Mouse (Mus musculus) midbrain, postnatal 0 days (tissue): Measurements from ENCODE around the gene Klc4. TPM values are rescaled to one million over a fixed set of nuclear protein-coding genes. Genes with fewer than 3 reads are reported as not detected.

ENCODE experiments used
- ATAC-seq: fragments of 200-750 bp; cut with Nextera tagmentation; 2 replicates; pipeline ENCODE4 v1.8.0; 2017; ENCODE audit warnings: moderate number of reproducible peaks, mild to moderate bottlenecking, moderate TSS enrichment, moderate library complexity; ENCODE audit not compliant: low FRiP score
- DNase-seq: peaks from one replicate; pipeline ENCODE4 v3.0.0-alpha.2; 2015; ENCODE audit warnings: low spot score
- H3K27ac ChIP-seq: fragments of 300-500 bp; sonication (generic); 2 replicates; pipeline ENCODE4 v1.5.1; 2014; ENCODE audit warnings: low read depth, mild to moderate bottlenecking, low read length, mixed read lengths
- H3K27me3 ChIP-seq: fragments of 300-500 bp; sonication (generic); 2 replicates; pipeline ENCODE4 v1.6.1; 2014; ENCODE audit warnings: low read length, control low read depth, mixed read lengths; ENCODE audit not compliant: insufficient read depth
- H3K36me3 ChIP-seq: fragments of 300-500 bp; sonication (generic); 2 replicates; pipeline ENCODE4 v1.6.1; 2014; ENCODE audit warnings: low read length, control low read depth, mixed read lengths; ENCODE audit not compliant: insufficient read depth
- H3K4me1 ChIP-seq: fragments of 300-500 bp; sonication (generic); 2 replicates; pipeline ENCODE4 v1.6.1; 2014; ENCODE audit warnings: mild to moderate bottlenecking, control low read depth, antibody characterized with exemption, low read length, mixed read lengths; ENCODE audit not compliant: insufficient read depth
- H3K4me2 ChIP-seq: fragments of 300-500 bp; sonication (generic); 2 replicates; pipeline ENCODE4 v1.6.1; 2014; ENCODE audit warnings: low read depth, mild to moderate bottlenecking, low read length, mixed read lengths; ENCODE audit not compliant: poor library complexity, severe bottlenecking
- H3K4me3 ChIP-seq: fragments of 300-500 bp; sonication (generic); 2 replicates; pipeline ENCODE4 v1.5.1; 2014; ENCODE audit warnings: low read depth, mild to moderate bottlenecking, low read length, moderate library complexity
- H3K9ac ChIP-seq: fragments of 300-500 bp; sonication (generic); replicated peaks from 2 replicates; pipeline ENCODE4 v1.6.1; 2014; ENCODE audit warnings: mild to moderate bottlenecking, low read length, moderate library complexity, mixed read lengths; ENCODE audit not compliant: poor library complexity, severe bottlenecking
- H3K9me3 ChIP-seq: fragments of 300-500 bp; sonication (generic); 2 replicates; pipeline ENCODE4 v1.6.1; 2016; ENCODE audit warnings: low read length, control low read depth
- CTCF ChIP-seq: IDR thresholded peaks from 2 replicates; pipeline ENCODE4 v1.5.1; 2016; ENCODE audit warnings: antibody characterized with exemption, mild to moderate bottlenecking
- WGBS: fragments of 180-500 bp; shearing (Covaris S2); extraction: QIAGEN DNeasy Blood & Tissue Kit; methylation state at CpG from one replicate; pipeline ENCODE4 v1.1.7; 2014; 5-methylcytosine and 5-hydroxymethylcytosine counted together
- polyA plus RNA-seq: library from polyadenylated mRNA; unstranded; fragments of >200 nt; fragmentation: Nextera tagmentation; extraction: Ambion mirVana; gene quantifications from 2 replicates; pipeline ENCODE4 v1.2.1, GENCODE M21; 2015
- total RNA-seq: library from RNA; depleted of rRNA; stranded (reverse); fragments of >200 nt; gene quantifications from 2 replicates; pipeline ENCODE4 v1.2.3, GENCODE M21; 2014; rRNA removed

Gene Klc4
- total RNA-seq = 24.5 and 28.5 TPM in 2 replicates
- polyA plus RNA-seq = 20.0 and 22.2 TPM in 2 replicates

DNA sequence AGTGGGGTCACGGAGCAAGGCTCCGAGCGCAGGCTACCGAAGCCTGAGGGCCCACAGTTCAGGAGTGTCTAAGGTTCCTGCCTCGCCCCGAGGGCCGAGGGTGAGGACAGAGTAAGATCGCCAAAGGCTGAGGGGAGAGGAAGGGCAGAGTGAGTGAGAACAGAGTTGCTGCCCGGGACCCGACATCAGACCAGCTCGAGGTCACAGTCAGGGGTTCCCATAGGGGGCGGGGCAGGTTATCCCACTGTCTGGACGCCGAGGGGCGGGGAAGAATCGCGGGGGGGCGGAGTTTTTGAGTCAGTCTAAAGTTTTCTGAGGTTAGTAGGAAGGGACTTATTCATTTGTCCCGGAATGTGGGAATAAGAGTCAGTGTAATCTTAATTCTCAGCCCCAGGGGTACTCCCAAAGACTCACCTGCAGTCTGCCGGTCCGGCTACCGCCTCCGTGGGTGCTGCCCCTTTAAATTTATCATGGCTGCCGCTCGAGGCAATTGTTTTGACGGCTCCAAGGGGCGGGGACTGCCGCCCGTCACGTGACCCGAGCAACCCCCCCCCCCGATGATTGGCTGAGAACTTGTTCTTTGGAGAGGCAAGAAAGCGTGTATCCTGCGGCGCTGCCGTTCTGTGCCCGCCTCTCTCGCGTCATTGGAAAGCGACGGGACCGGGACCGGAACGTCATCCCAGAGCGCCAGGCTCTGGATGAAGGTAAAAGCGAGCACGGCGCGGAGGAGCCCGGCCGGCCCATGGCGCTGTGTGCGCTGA lies at the start of gene Klc4, which contains the start of gene Mrpl2:
TSS of gene Klc4 (minus strand) at position 462 of the 761 bp plus-strand sequence.
TSS of gene Mrpl2 (plus strand) at position 669 of the 761 bp plus-strand sequence.
- Histone ChIP-seq H3K9me3 (no peaks in the 10 kb centered on the region), H3K27me3 (no peaks in the 10 kb centered on the region), H3K9ac (peak within 1 kb of the TSS; percentile 71), H3K27ac (peak within 1 kb of the TSS; percentile 85), H3K36me3 (peaks cover 17% of the 10 kb centered on the region; the same call in 1 of the 2 replicates), H3K4me1 (peaks cover 11% of the 10 kb centered on the region; the same call in 1 of the 2 replicates), H3K4me3 (peak within 1 kb of the TSS; percentile 72), H3K4me2 (peak within 1 kb of the TSS; percentile 93)
- DNase-seq (peak; percentile 98), ATAC-seq (peak; percentile 75)
- peak; percentile 10 for TF ChIP-seq CTCF
- WGBS = under 1% methylated on average over 53 of the region's 53 CpGs

DNA sequence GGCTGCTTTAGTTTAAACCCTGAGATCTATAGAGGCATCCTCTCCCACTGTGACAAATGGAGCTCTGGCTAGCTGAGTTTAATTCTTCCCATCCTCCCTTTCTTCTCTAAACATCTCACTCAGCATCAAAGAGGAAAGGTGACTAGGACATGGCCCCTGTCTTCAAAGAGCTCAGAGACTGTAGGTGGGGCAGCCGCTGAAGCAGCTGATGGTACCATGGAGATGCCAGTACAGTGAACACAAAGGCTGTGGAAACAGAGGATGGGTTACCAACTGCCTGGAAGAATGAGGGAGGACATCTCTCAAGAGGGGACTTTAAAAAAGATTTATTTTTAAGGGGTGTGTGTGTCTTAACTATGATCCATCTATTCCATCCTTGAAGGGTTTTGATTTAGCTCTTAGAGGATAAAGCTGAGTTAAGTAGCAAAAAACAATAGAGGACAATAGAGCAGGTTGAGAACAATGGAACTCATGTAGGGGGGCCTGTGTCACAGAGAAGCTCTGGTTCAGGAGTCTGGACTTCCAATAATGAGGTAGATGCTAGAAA lies 48.8 kb upstream of the Klc4 start:
- ATAC-seq (no peak), DNase-seq (no peak)
- H3K4me1 ChIP-seq = no peaks in the 10 kb centered on the region
- H3K4me2 ChIP-seq = no peak overlapping the region
- H3K36me3 ChIP-seq = peaks cover 14% of the 10 kb centered on the region
- TF ChIP-seq CTCF = no peak
- H3K9me3 ChIP-seq = no peaks in the 10 kb centered on the region
- H3K27ac ChIP-seq = no peak overlapping the region
- H3K27me3 ChIP-seq = no peaks in the 10 kb centered on the region
- H3K4me3 ChIP-seq = no peak overlapping the region
- WGBS = 56% methylated on average over 1 of the region's 1 CpGs
- no peak overlapping the region for H3K9ac ChIP-seq

DNA sequence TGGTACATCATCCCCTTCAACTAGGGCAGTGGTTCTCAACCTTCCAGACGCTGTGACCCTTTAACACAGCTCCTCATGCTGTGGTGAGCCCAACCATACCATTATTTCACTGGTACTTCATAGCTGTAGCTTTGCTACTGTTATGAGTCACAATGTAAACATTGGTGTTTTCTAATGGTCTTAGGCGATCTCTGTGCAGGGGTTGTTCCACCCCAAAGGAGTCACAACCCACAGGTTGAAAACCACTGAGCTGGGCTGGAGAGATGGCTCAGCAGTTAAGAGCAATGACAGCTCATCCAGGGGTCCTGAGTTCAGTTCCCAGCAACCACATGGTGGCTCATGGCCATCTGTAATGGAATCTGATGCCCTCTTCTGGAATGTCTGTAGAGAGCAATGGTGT lies 45.6 kb upstream of the Klc4 start:
- H3K27ac ChIP-seq = no peak overlapping the region
- no peak overlapping the region for H3K4me2 ChIP-seq
- DNase-seq (no peak), ATAC-seq (no peak)
- no peaks in the 10 kb centered on the region for H3K4me1 ChIP-seq
- H3K4me3 ChIP-seq = no peak overlapping the region
- no peaks in the 10 kb centered on the region for H3K27me3 ChIP-seq
- TF ChIP-seq CTCF = 0 out of 2 replicates have a peak, but pooled peaks have one; percentile 4
- no peak overlapping the region for H3K9ac ChIP-seq
- peaks cover 6% of the 10 kb centered on the region for H3K36me3 ChIP-seq
- 90% methylated on average over 2 of the region's 2 CpGs for WGBS
- H3K9me3 ChIP-seq = no peaks in the 10 kb centered on the region

DNA sequence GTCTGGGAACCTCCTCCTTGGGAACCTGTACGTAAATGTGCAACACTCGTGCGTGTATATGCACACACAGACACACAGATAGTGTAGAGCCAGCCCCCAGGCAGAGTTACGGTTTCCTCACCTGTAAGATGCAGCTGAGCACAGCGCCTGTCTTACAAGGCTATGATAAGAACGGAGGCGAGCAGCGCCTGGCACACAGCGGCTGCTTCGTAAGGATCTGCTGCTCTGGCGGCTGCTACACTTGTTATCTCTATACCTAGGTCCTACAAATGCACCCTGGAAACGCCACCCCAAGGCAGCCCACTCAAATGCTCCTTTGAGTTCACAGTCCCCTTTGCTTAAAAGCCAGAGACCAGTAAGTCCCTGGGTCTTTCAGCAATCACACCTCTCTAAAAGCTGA lies 44.8 kb upstream of the Klc4 start:
- H3K4me3 ChIP-seq = no peak overlapping the region
- peaks cover 14% of the 10 kb centered on the region for H3K36me3 ChIP-seq
- H3K4me1 ChIP-seq = no peaks in the 10 kb centered on the region
- H3K27ac ChIP-seq = no peak overlapping the region
- 94% methylated on average over 12 of the region's 12 CpGs for WGBS
- no peak for TF ChIP-seq CTCF
- no peak overlapping the region for H3K9ac ChIP-seq
- DNase-seq = no peak
- no peaks in the 10 kb centered on the region for H3K9me3 ChIP-seq
- ATAC-seq = no peak
- H3K27me3 ChIP-seq = no peaks in the 10 kb centered on the region
- no peak overlapping the region for H3K4me2 ChIP-seq

DNA sequence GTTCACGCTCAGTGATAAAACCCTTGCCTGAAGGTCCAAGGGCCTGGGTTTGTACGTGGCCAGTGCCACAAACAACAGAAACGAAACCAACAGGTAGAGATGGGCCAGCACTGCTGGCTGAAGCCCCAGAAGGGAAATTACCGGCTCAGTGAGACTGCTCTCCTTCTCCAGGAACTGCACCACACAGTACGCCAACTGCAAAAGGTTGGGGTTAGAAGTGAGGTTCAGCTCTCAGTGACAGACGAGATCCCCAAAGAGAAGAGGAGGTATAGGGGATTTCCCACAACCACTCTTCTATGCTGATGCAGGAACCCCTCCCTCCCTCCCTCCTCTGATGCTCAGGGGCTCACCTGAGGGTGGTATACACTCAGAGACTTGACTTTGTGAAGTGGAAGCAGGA lies 40.1 kb upstream of the Klc4 start:
- TF ChIP-seq CTCF = no peak
- DNase-seq (no peak), ATAC-seq (no peak)
- Histone ChIP-seq H3K27ac (no peak overlapping the region), H3K4me2 (no peak overlapping the region), H3K27me3 (no peaks in the 10 kb centered on the region), H3K4me1 (peaks cover 4% of the 10 kb centered on the region; the same call in 1 of the 2 replicates), H3K4me3 (no peak overlapping the region), H3K36me3 (peaks cover 41% of the 10 kb centered on the region), H3K9ac (no peak overlapping the region), H3K9me3 (no peaks in the 10 kb centered on the region)
- WGBS = 97% methylated on average over 6 of the region's 6 CpGs
